Mouse (Mus musculus): ENCODE measurements around the gene Lcn2.
A peak's percentile ranks its signal among the peaks of the same experiment; 100 is the strongest.

Lcn2 gene

DNA sequence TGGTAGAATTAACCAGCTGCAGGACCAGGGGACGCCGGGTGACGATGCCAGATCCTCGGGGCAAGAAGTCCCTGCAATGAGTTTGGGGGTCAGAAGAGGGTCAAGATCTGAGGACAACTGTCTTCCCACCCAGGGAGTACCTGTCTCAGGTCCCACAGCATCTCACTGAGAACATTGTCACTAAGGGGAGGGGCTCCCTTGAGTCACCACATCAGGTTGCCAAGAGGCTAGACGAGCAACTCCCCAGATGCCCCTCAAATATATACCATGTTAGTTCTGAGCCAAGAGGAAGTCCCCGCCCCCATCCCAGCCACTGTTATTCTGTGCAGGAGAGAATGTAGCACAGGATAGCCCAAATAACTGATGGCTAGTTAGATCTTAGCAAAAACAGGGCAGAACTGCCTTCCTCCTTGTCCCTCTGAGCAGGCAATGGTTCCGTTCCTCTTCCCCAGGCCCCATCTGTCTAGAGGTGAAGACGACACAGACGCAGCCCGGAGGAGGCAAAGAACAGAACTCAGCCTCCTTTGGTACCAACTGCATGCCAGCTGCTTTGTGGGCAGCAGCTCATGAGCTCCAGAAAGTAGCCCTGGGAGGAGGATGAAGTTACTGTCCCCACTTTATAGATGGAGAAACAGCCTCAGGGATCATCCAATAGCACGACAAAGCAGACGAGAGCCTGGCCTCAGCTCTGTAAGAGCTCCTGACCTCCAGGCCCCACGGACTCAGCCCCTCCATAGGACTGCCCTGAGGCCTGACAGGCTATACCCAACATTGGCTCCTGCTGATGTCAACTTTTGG is 47.0 kb downstream of the Lcn2 start:
- Histone ChIP-seq H3K4me1 (replicated peaks; ENCODE audit: low read depth, low read length) (peaks cover 37% of the 10 kb centered on the region), H3K9me3 (ENCODE audit: low read length) (no peaks in the 10 kb centered on the region), H3K4me3 (replicated peaks; ENCODE audit: low read length) (no peak overlapping the region), H3K27me3 (ENCODE audit: insufficient read depth, low read length) (peaks cover 13% of the 10 kb centered on the region; the same call in 1 of the 2 replicates), H3K36me3 (ENCODE audit: insufficient read depth, low read length) (no peaks in the 10 kb centered on the region)
- TF ChIP-seq CTCF (conservative IDR thresholded peaks at IDR 0.05; ENCODE audit: low read length) (no peak), NANOG (IDR thresholded peaks at IDR 0.05; ENCODE audit: borderline replicate concordance, low read length) (no peak), POU5F1 (IDR thresholded peaks at IDR 0.05; ENCODE audit: borderline replicate concordance, low read length) (no peak)

DNA sequence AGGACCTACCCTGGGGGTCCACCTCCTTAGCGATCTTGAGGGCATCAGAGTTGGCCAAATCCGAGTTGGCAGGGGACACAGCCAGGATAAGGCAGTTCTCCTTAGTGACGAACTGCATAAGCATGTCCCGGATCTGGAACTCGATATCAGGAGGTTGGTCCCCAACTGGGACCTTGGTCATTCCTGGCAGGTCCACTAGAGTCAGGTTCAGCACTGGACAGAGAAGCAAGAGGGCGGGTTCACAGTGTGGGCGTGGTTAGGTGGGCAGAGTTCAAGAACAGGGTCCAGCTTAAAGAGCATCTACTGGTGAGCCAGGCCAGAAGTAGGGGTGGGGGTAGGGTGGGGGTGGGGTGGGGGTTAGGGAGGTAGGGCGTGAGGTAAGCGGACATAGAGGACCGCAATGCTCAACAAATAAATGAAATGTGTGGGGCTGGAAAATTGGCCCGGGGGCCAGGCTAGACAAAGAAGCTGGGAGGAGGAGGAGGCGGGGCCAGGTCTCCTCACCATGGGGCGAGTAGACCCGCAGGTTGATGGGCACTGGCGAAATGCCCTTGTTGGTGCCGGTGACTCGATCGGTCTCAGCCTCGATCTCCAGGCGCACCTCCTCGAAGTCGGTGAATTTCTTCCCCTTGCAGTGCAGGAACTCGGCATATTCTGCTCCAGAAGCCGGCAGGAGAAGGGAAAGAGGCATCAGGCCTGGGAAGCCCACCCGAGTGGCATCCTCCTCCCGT is 48.0 kb downstream of the Lcn2 start:
- Histone ChIP-seq H3K4me3 (replicated peaks; ENCODE audit: low read length) (no peak overlapping the region), H3K36me3 (ENCODE audit: insufficient read depth, low read length) (no peaks in the 10 kb centered on the region; the same call in 1 of the 2 replicates), H3K4me1 (replicated peaks; ENCODE audit: low read depth, low read length) (peaks cover 43% of the 10 kb centered on the region), H3K9me3 (ENCODE audit: low read length) (no peaks in the 10 kb centered on the region), H3K27me3 (ENCODE audit: insufficient read depth, low read length) (peaks cover 22% of the 10 kb centered on the region; the same call in 1 of the 2 replicates)
- no peak for TF ChIP-seq POU5F1 (IDR thresholded peaks at IDR 0.05; ENCODE audit: borderline replicate concordance, low read length)
- no peak for TF ChIP-seq NANOG (IDR thresholded peaks at IDR 0.05; ENCODE audit: borderline replicate concordance, low read length)
- no peak for TF ChIP-seq CTCF (conservative IDR thresholded peaks at IDR 0.05; ENCODE audit: low read length)

DNA sequence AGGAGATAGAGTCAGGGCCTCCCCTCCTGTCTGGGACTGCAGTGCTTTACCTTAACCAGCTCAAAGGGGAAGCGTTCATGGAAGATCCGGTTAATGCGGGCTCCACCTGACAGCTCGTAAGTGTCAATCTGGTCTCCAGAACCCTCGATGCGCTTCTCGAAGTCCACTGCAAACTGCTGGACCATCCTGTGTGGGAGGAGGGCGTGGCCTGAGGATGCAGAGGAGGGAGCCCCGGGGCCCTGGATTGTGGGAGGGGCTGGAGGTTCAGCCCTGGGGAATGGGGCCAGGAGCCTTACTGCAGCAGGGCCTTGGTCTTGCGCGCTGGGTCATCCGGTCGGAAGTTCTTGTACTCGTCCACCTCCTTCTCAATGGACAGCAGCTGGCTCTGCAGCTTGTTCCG is 52.2 kb downstream of the Lcn2 start:
- Histone ChIP-seq H3K4me3 (replicated peaks; ENCODE audit: low read length) (peak overlapping the region; percentile 49), H3K9me3 (ENCODE audit: low read length) (no peaks in the 10 kb centered on the region), H3K27me3 (ENCODE audit: insufficient read depth, low read length) (peaks cover 48% of the 10 kb centered on the region), H3K4me1 (replicated peaks; ENCODE audit: low read depth, low read length) (peaks cover 33% of the 10 kb centered on the region), H3K36me3 (ENCODE audit: insufficient read depth, low read length) (no peaks in the 10 kb centered on the region; the same call in 1 of the 2 replicates)
- TF ChIP-seq NANOG (IDR thresholded peaks at IDR 0.05; ENCODE audit: borderline replicate concordance, low read length) (no peak), POU5F1 (IDR thresholded peaks at IDR 0.05; ENCODE audit: borderline replicate concordance, low read length) (no peak), CTCF (conservative IDR thresholded peaks at IDR 0.05; ENCODE audit: low read length) (no peak)
